Mouse (Mus musculus) midbrain, embryonic 15.5 days (tissue): ENCODE results near the gene Stt3b. TPM values are rescaled to one million over a fixed set of nuclear protein-coding genes. Genes with fewer than 3 reads are reported as not detected.

Experiments
- ATAC-seq: fragments of 200-750 bp; cut with Nextera tagmentation; replicated peaks from 2 replicates; pipeline ENCODE4 v1.8.0; 2017; ENCODE audit warnings: moderate TSS enrichment
- H3K27ac ChIP-seq: fragments of 300-500 bp; sonication (generic); 2 replicates; pipeline ENCODE4 v1.5.1; 2015; ENCODE audit warnings: mild to moderate bottlenecking, inconsistent platforms
- H3K27me3 ChIP-seq: fragments of 300-500 bp; sonication (generic); replicated peaks from 2 replicates; pipeline ENCODE4 v1.6.1; 2015; ENCODE audit warnings: inconsistent platforms
- H3K36me3 ChIP-seq: fragments of 300-500 bp; sonication (generic); replicated peaks from 2 replicates; pipeline ENCODE4 v1.6.1; 2015; ENCODE audit warnings: inconsistent platforms
- H3K4me1 ChIP-seq: fragments of 300-500 bp; sonication (generic); 2 replicates; pipeline ENCODE4 v1.6.1; 2015; ENCODE audit warnings: inconsistent platforms
- H3K4me2 ChIP-seq: fragments of 300-500 bp; sonication (generic); 2 replicates; pipeline ENCODE4 v1.6.1; 2015; ENCODE audit warnings: inconsistent platforms, mild to moderate bottlenecking, moderate library complexity
- H3K4me3 ChIP-seq: fragments of 300-500 bp; sonication (generic); 2 replicates; pipeline ENCODE4 v1.5.1; 2015; ENCODE audit warnings: mild to moderate bottlenecking, inconsistent platforms
- H3K9ac ChIP-seq: fragments of 300-500 bp; sonication (generic); 2 replicates; pipeline ENCODE4 v1.6.1; 2015; ENCODE audit warnings: mild to moderate bottlenecking, inconsistent platforms
- H3K9me3 ChIP-seq: fragments of 300-500 bp; sonication (generic); 2 replicates; pipeline ENCODE4 v1.6.1; 2016; ENCODE audit warnings: inconsistent platforms
- WGBS: fragments of 180-500 bp; shearing (Covaris S2); methylation state at CpG from one replicate; pipeline ENCODE4 v1.1.7; 2015; ENCODE audit warnings: mixed read lengths; 5-methylcytosine and 5-hydroxymethylcytosine counted together
- polyA plus RNA-seq: library from polyadenylated mRNA; unstranded; fragments of >200 nt; fragmentation: Nextera tagmentation; extraction: Ambion mirVana; gene quantifications from 2 replicates; pipeline ENCODE4 v1.2.1, GENCODE M21; 2015

The Stt3b gene
- polyA plus RNA-seq, 1 experiment from 2014 or later = 80.5 TPM

GRCm38 (mm10) chr9:115332339-115332738 lies 22.1 kb upstream of the Stt3b start:
- no peak overlapping the region for H3K9ac ChIP-seq
- no peaks in the 10 kb centered on the region for H3K9me3 ChIP-seq
- no peaks in the 10 kb centered on the region for H3K4me1 ChIP-seq
- WGBS = 86% methylated on average over 7 of the region's 7 CpGs
- no peak for ATAC-seq
- H3K27me3 ChIP-seq = no peaks in the 10 kb centered on the region
- H3K27ac ChIP-seq = no peak overlapping the region
- H3K4me3 ChIP-seq = no peak overlapping the region
- no peak overlapping the region for H3K4me2 ChIP-seq
- H3K36me3 ChIP-seq = no peaks in the 10 kb centered on the region

GRCm38 (mm10) chr9:115330861-115331476 lies 20.7 kb upstream of the Stt3b start:
- no peak overlapping the region for H3K27ac ChIP-seq
- no peaks in the 10 kb centered on the region for H3K36me3 ChIP-seq
- 75% methylated on average over 6 of the region's 6 CpGs for WGBS
- no peak overlapping the region for H3K9ac ChIP-seq
- H3K27me3 ChIP-seq = no peaks in the 10 kb centered on the region
- H3K9me3 ChIP-seq = no peaks in the 10 kb centered on the region
- no peak overlapping the region for H3K4me3 ChIP-seq
- H3K4me1 ChIP-seq = no peaks in the 10 kb centered on the region
- H3K4me2 ChIP-seq = no peak overlapping the region
- no peak for ATAC-seq

- no peak overlapping the region for H3K4me3 ChIP-seq
- ATAC-seq = no peak
- no peak overlapping the region for H3K27ac ChIP-seq
- H3K9me3 ChIP-seq = no peaks in the 10 kb centered on the region
- no peaks in the 10 kb centered on the region for H3K27me3 ChIP-seq
- H3K9ac ChIP-seq = no peak overlapping the region
- H3K4me2 ChIP-seq = no peak overlapping the region
- H3K4me1 ChIP-seq = peaks cover 6% of the 10 kb centered on the region; the same call in 1 of the 2 replicates
- WGBS = 85% methylated on average over 4 of the region's 4 CpGs
- no peaks in the 10 kb centered on the region for H3K36me3 ChIP-seq
Observed at GRCm38 (mm10) chr9:115326533-115326890, 16.3 kb upstream of the Stt3b start.

GRCm38 (mm10) chr9:115325831-115326532 lies 15.8 kb upstream of the Stt3b start:
- no peaks in the 10 kb centered on the region for H3K27me3 ChIP-seq
- no peak for ATAC-seq
- H3K9ac ChIP-seq = no peak overlapping the region
- 79% methylated on average over 13 of the region's 13 CpGs for WGBS
- no peaks in the 10 kb centered on the region for H3K36me3 ChIP-seq
- no peak overlapping the region for H3K4me2 ChIP-seq
- H3K4me3 ChIP-seq = no peak overlapping the region
- H3K27ac ChIP-seq = no peak overlapping the region
- H3K4me1 ChIP-seq = peaks cover 6% of the 10 kb centered on the region; the same call in 1 of the 2 replicates
- H3K9me3 ChIP-seq = no peaks in the 10 kb centered on the region

- no peak overlapping the region for H3K4me2 ChIP-seq
- ATAC-seq = 0 out of 2 replicates have a peak, but pooled peaks have one; percentile 17
Observed at GRCm38 (mm10) chr9:115323572-115323971, 13.4 kb upstream of the Stt3b start.

GRCm38 (mm10) chr9:115322385-115322784 lies 12.2 kb upstream of the Stt3b start:
- no peak overlapping the region for H3K4me3 ChIP-seq
- no peaks in the 10 kb centered on the region for H3K27me3 ChIP-seq

More at GRCm38 (mm10) chr9:115323572-115323971, 13.4 kb upstream of the Stt3b start:
- H3K27me3 ChIP-seq = no peaks in the 10 kb centered on the region
- H3K9me3 ChIP-seq = no peaks in the 10 kb centered on the region
- no peak overlapping the region for H3K9ac ChIP-seq
- no peaks in the 10 kb centered on the region for H3K36me3 ChIP-seq
- 9% methylated on average over 10 of the region's 10 CpGs for WGBS
- no peak overlapping the region for H3K4me3 ChIP-seq
- peaks cover 6% of the 10 kb centered on the region; the same call in 1 of the 2 replicates for H3K4me1 ChIP-seq
- H3K27ac ChIP-seq = no peak overlapping the region

GRCm38 (mm10) chr9:115321052-115321451 lies 10.8 kb upstream of the Stt3b start:
- no peak for ATAC-seq
- no peak overlapping the region for H3K27ac ChIP-seq
- no peak overlapping the region for H3K4me2 ChIP-seq
- no peaks in the 10 kb centered on the region for H3K27me3 ChIP-seq
- H3K36me3 ChIP-seq = no peaks in the 10 kb centered on the region
- H3K9me3 ChIP-seq = no peaks in the 10 kb centered on the region
- peaks cover 6% of the 10 kb centered on the region; the same call in 1 of the 2 replicates for H3K4me1 ChIP-seq
- no peak overlapping the region for H3K9ac ChIP-seq
- 83% methylated on average over 6 of the region's 6 CpGs for WGBS
- H3K4me3 ChIP-seq = no peak overlapping the region

More at GRCm38 (mm10) chr9:115322385-115322784, 12.2 kb upstream of the Stt3b start:
- Histone ChIP-seq H3K9me3 (no peaks in the 10 kb centered on the region), H3K4me2 (no peak overlapping the region), H3K4me1 (peaks cover 6% of the 10 kb centered on the region; the same call in 1 of the 2 replicates), H3K9ac (no peak overlapping the region), H3K27ac (no peak overlapping the region), H3K36me3 (no peaks in the 10 kb centered on the region)
- WGBS = 85% methylated on average over 6 of the region's 6 CpGs
- no peak for ATAC-seq

GRCm38 (mm10) chr9:115320156-115320555 lies 9.9 kb upstream of the Stt3b start:
- no peak for ATAC-seq
- Histone ChIP-seq H3K27me3 (no peaks in the 10 kb centered on the region), H3K9me3 (no peaks in the 10 kb centered on the region), H3K4me1 (peaks cover 6% of the 10 kb centered on the region; the same call in 1 of the 2 replicates), H3K27ac (no peak overlapping the region), H3K9ac (no peak overlapping the region), H3K36me3 (no peaks in the 10 kb centered on the region), H3K4me2 (no peak overlapping the region), H3K4me3 (no peak overlapping the region)
- 81% methylated on average over 4 of the region's 4 CpGs for WGBS

GRCm38 (mm10) chr9:115318621-115319375 lies 8.6 kb upstream of the Stt3b start:
- no peaks in the 10 kb centered on the region for H3K36me3 ChIP-seq
- ATAC-seq = no peak
- H3K27ac ChIP-seq = no peak overlapping the region
- no peak overlapping the region for H3K4me3 ChIP-seq
- no peaks in the 10 kb centered on the region for H3K9me3 ChIP-seq
- WGBS = 84% methylated on average over 6 of the region's 6 CpGs
- peaks cover 4% of the 10 kb centered on the region; the same call in 1 of the 2 replicates for H3K4me1 ChIP-seq
- no peaks in the 10 kb centered on the region for H3K27me3 ChIP-seq
- H3K4me2 ChIP-seq = no peak overlapping the region
- no peak overlapping the region for H3K9ac ChIP-seq

- WGBS = 95% methylated on average over 5 of the region's 5 CpGs
- no peaks in the 10 kb centered on the region for H3K27me3 ChIP-seq
- ATAC-seq = no peak
- H3K4me1 ChIP-seq = no peaks in the 10 kb centered on the region
- no peaks in the 10 kb centered on the region for H3K36me3 ChIP-seq
- no peak overlapping the region for H3K9ac ChIP-seq
- H3K27ac ChIP-seq = no peak overlapping the region
- no peaks in the 10 kb centered on the region for H3K9me3 ChIP-seq
- no peak overlapping the region for H3K4me2 ChIP-seq
- H3K4me3 ChIP-seq = no peak overlapping the region
Observed at GRCm38 (mm10) chr9:115317049-115317448, 6.8 kb upstream of the Stt3b start.

GRCm38 (mm10) chr9:115314556-115314955 lies 4.3 kb upstream of the Stt3b start:
- 10% methylated on average over 10 of the region's 10 CpGs for WGBS
- Histone ChIP-seq H3K4me1 (peaks cover 4% of the 10 kb centered on the region), H3K4me3 (no peak overlapping the region), H3K27ac (no peak overlapping the region), H3K27me3 (no peaks in the 10 kb centered on the region), H3K4me2 (peak overlapping the region; percentile 26; the same call in 1 of the 2 replicates), H3K9ac (no peak overlapping the region), H3K9me3 (no peaks in the 10 kb centered on the region), H3K36me3 (no peaks in the 10 kb centered on the region)
- ATAC-seq = no peak

- H3K4me3 ChIP-seq = no peak overlapping the region
- H3K4me1 ChIP-seq = peaks cover 4% of the 10 kb centered on the region
- no peaks in the 10 kb centered on the region for H3K9me3 ChIP-seq
- 87% methylated on average over 5 of the region's 5 CpGs for WGBS
- no peak overlapping the region for H3K4me2 ChIP-seq
- no peaks in the 10 kb centered on the region for H3K36me3 ChIP-seq
- no peak for ATAC-seq
- H3K27ac ChIP-seq = no peak overlapping the region
- H3K27me3 ChIP-seq = no peaks in the 10 kb centered on the region
- no peak overlapping the region for H3K9ac ChIP-seq
Observed at GRCm38 (mm10) chr9:115313830-115314229, 3.6 kb upstream of the Stt3b start.
